Mouse (Mus musculus) CH12.LX (cell line): ENCODE results near the gene Prkg1. TPM values are rescaled to one million over a fixed set of nuclear protein-coding genes. Genes with fewer than 3 reads are reported as not detected.
A peak's percentile ranks its signal among the peaks of the same experiment; 100 is the strongest.

Source experiments
- DNase-seq: peaks from one replicate; pipeline ENCODE4 v3.0.0-alpha.2; 2013; ENCODE audit errors: extremely low read depth
- H3K27ac ChIP-seq: 2 replicates; pipeline ENCODE4 v1.5.1; 2012; ENCODE audit warnings: low read depth, mild to moderate bottlenecking, control low read depth, moderate library complexity; ENCODE audit not compliant: insufficient read depth
- H3K27me3 ChIP-seq: replicated peaks from 2 replicates; pipeline ENCODE3; 2012; ENCODE audit warnings: inconsistent platforms
- H3K36me3 ChIP-seq, 2 experiments: replicated peaks in 1 of 2; 2 replicates each; pipeline versions ENCODE3 to v1.6.1; 2012; ENCODE audit warnings: inconsistent platforms in 1 of 2, low read length in 1 of 2, mild to moderate bottlenecking in 1 of 2, mixed read lengths in 1 of 2, moderate library complexity in 1 of 2; ENCODE audit not compliant: control insufficient read depth in 1 of 2, insufficient read depth in 1 of 2
- H3K4me1 ChIP-seq, 2 experiments: 2 replicates each; pipeline ENCODE4 v1.6.1; 2012; ENCODE audit warnings: inconsistent platforms in 1 of 2, moderate library complexity in 1 of 2; ENCODE audit not compliant: insufficient read depth in 2 of 2, control insufficient read depth in 1 of 2
- H3K4me2 ChIP-seq: 2 replicates; pipeline ENCODE4 v1.6.1; 2012; ENCODE audit warnings: low read depth, mild to moderate bottlenecking, control low read depth; ENCODE audit not compliant: poor library complexity, insufficient read depth, severe bottlenecking
- H3K4me3 ChIP-seq, 3 experiments: fragments of 150-350 bp in 1 of 3; sonication (generic) in 1 of 3; replicated peaks in 1 of 3; 2 replicates each; pipeline versions ENCODE3 to v1.5.1; 2011 to 2012; ENCODE audit warnings: low read depth in 2 of 3, low read length in 2 of 3, mild to moderate bottlenecking in 2 of 3, moderate library complexity in 2 of 3, control low read depth in 1 of 3, improper control_type of control experiment in 1 of 3, inconsistent platforms in 1 of 3, mixed read lengths in 1 of 3; ENCODE audit not compliant: poor library complexity in 1 of 3
- H3K79me2 ChIP-seq: replicated peaks from 2 replicates; pipeline ENCODE4 v1.6.1; 2012; ENCODE audit warnings: mild to moderate bottlenecking, moderate library complexity; ENCODE audit not compliant: control insufficient read depth, poor library complexity, insufficient read depth, severe bottlenecking; ENCODE audit errors: extremely low read depth
- H3K9ac ChIP-seq: 2 replicates; pipeline ENCODE4 v1.6.1; 2012; ENCODE audit warnings: low read depth, mild to moderate bottlenecking, control low read depth, moderate library complexity; ENCODE audit not compliant: insufficient read depth
- H3K9me3 ChIP-seq: replicated peaks from 2 replicates; pipeline ENCODE3; 2012; ENCODE audit warnings: low read length, inconsistent platforms, mixed read lengths
- BHLHE40 ChIP-seq: IDR thresholded peaks from 2 replicates; pipeline ENCODE4 v1.6.1; 2011; ENCODE audit warnings: mild to moderate bottlenecking, low read depth, low read length, improper control_type of control experiment
- CHD2 ChIP-seq: IDR thresholded peaks from 2 replicates; pipeline ENCODE4 v1.6.1; 2011; ENCODE audit warnings: low read length, improper control_type of control experiment
- E2F4 ChIP-seq: IDR thresholded peaks from 2 replicates; pipeline ENCODE4 v1.6.1; 2011; ENCODE audit warnings: low read depth, low read length, improper control_type of control experiment; ENCODE audit not compliant: insufficient replicate concordance
- GABPA ChIP-seq: IDR thresholded peaks from 2 replicates; pipeline ENCODE4 v1.6.1; 2012; ENCODE audit warnings: low read depth, low read length, improper control_type of control experiment, inconsistent platforms; ENCODE audit not compliant: insufficient replicate concordance
- JUN ChIP-seq: IDR thresholded peaks from 2 replicates; pipeline ENCODE4 v1.6.1; 2011; ENCODE audit warnings: low read depth, mild to moderate bottlenecking, low read length, improper control_type of control experiment, moderate library complexity; ENCODE audit not compliant: insufficient read depth
- JUND ChIP-seq: conservative IDR thresholded peaks from 2 replicates; pipeline ENCODE4 v1.6.1; 2011; ENCODE audit warnings: low read depth, low read length, improper control_type of control experiment
- KAT2A ChIP-seq: IDR thresholded peaks from 2 replicates; pipeline ENCODE4 v1.6.1; 2012; ENCODE audit warnings: low read length, improper control_type of control experiment, inconsistent platforms; ENCODE audit not compliant: insufficient replicate concordance
- MEF2A ChIP-seq: IDR thresholded peaks from 2 replicates; pipeline ENCODE4 v1.6.1; 2014; ENCODE audit warnings: low read depth, mild to moderate bottlenecking, inconsistent platforms, low read length, improper control_type of control experiment, borderline replicate concordance
- MXI1 ChIP-seq: IDR thresholded peaks from 2 replicates; pipeline ENCODE4 v1.6.1; 2011; ENCODE audit warnings: mild to moderate bottlenecking, low read depth, low read length, improper control_type of control experiment
- NRF1 ChIP-seq: IDR thresholded peaks from 2 replicates; pipeline ENCODE4 v1.6.1; 2014; ENCODE audit warnings: low read depth, mild to moderate bottlenecking, inconsistent platforms, low read length, improper control_type of control experiment, moderate library complexity
- POLR2A ChIP-seq: IDR thresholded peaks from 2 replicates; pipeline ENCODE4 v1.6.1; 2011; ENCODE audit warnings: low read depth, mild to moderate bottlenecking, improper control_type of control experiment, low read length
- RAD21 ChIP-seq: IDR thresholded peaks from 2 replicates; pipeline ENCODE4 v1.6.1; 2011; ENCODE audit warnings: low read depth, mild to moderate bottlenecking, low read length, improper control_type of control experiment, moderate library complexity
- RCOR1 ChIP-seq: conservative IDR thresholded peaks from 2 replicates; pipeline ENCODE4 v1.6.1; 2012; ENCODE audit warnings: low read depth, mild to moderate bottlenecking, inconsistent platforms, low read length, improper control_type of control experiment
- TCF12 ChIP-seq: IDR thresholded peaks from 2 replicates; pipeline ENCODE4 v1.6.1; 2014; ENCODE audit warnings: low read depth, mild to moderate bottlenecking, inconsistent platforms, low read length, improper control_type of control experiment
- UBTF ChIP-seq: IDR thresholded peaks from 2 replicates; pipeline ENCODE4 v1.6.1; 2012; ENCODE audit warnings: low read depth, mild to moderate bottlenecking, inconsistent platforms, low read length, improper control_type of control experiment, moderate library complexity
- ZKSCAN1 ChIP-seq: IDR thresholded peaks from 2 replicates; pipeline ENCODE4 v1.6.1; 2012; ENCODE audit warnings: low read depth, inconsistent platforms, low read length, improper control_type of control experiment, borderline replicate concordance
- ZMIZ1 ChIP-seq: IDR thresholded peaks from 2 replicates; pipeline ENCODE4 v1.6.1; 2012; ENCODE audit warnings: low read depth, mild to moderate bottlenecking, inconsistent platforms, low read length, improper control_type of control experiment
- dilution Hi-C: fragments of 300-500 bp; cut with MboI; formaldehyde crosslinking; loops from 2 replicates; pipeline ENCODE4 v1.14.3; 2020; ENCODE audit warnings: low sequenced_read_pairs; ENCODE audit not compliant: extremely low pct_unique_long_range_greater_than_20kb, extremely low pct_ligation_motif_present
- in situ Hi-C: fragments of 300-500 bp; cut with MboI; formaldehyde crosslinking; loops from 3 replicates; pipeline ENCODE4 v1.14.3; 2019; ENCODE audit warnings: low sequenced_read_pairs, low pct_ligation_motif_present, low pct_unique_long_range_greater_than_20kb, mixed read lengths
- polyA plus RNA-seq: library from polyadenylated mRNA; unstranded; fragments of >175 nt; gene quantifications from 2 replicates; pipeline ENCODE4 v1.2.1, GENCODE M21; 2012; ENCODE audit warnings: low read depth; ENCODE audit not compliant: insufficient read length
- total RNA-seq, 2 experiments: library from RNA; depleted of rRNA; stranded (reverse); fragments of 300-350 nt in 1 of 2; fragments of >200 nt in 1 of 2; gene quantifications; 2 replicates each; pipeline ENCODE4 v1.2.3; 2012 to 2014

Prkg1 gene
- total and polyA plus RNA-seq, 3 experiments = not detected

GRCm38 (mm10) chr19:31099369-31099768 is 665.5 kb downstream of the Prkg1 start:
- in situ Hi-C loops = no loop called here
- no peak for DNase-seq
- no peak overlapping the region for H3K27ac ChIP-seq
- no peak overlapping the region for H3K4me3 ChIP-seq
- no peaks in the 10 kb centered on the region for H3K36me3 ChIP-seq
- H3K27me3 ChIP-seq = no peaks in the 10 kb centered on the region
- H3K4me2 ChIP-seq = no peak overlapping the region
- no peak for TF ChIP-seq KAT2A
- no peak for TF ChIP-seq MEF2A
- TF ChIP-seq POLR2A = no peak
- TF ChIP-seq CHD2 = no peak
- dilution Hi-C loops = no loop called here
- H3K9ac ChIP-seq = no peak overlapping the region
- no peaks in the 10 kb centered on the region for H3K79me2 ChIP-seq
- no peaks in the 10 kb centered on the region for H3K9me3 ChIP-seq
- no peaks in the 10 kb centered on the region for H3K4me1 ChIP-seq

- Histone ChIP-seq H3K36me3 (no peaks in the 10 kb centered on the region), H3K27ac (no peak overlapping the region), H3K4me3 (no peak overlapping the region), H3K9ac (no peak overlapping the region), H3K27me3 (no peaks in the 10 kb centered on the region), H3K79me2 (no peaks in the 10 kb centered on the region), H3K9me3 (no peaks in the 10 kb centered on the region), H3K4me2 (no peak overlapping the region), H3K4me1 (no peaks in the 10 kb centered on the region)
- dilution Hi-C loops (no loop called here), in situ Hi-C loops (no loop called here)
- DNase-seq = no peak
- TF ChIP-seq JUN = no peak
- no peak for TF ChIP-seq POLR2A
- no peak for TF ChIP-seq RAD21
- TF ChIP-seq UBTF = no peak
- TF ChIP-seq ZKSCAN1 = no peak
- TF ChIP-seq GABPA = no peak
- no peak for TF ChIP-seq RCOR1
- no peak for TF ChIP-seq ZMIZ1
- no peak for TF ChIP-seq CHD2
- no peak for TF ChIP-seq JUND
- TF ChIP-seq MXI1 = no peak
Measured at GRCm38 (mm10) chr19:31097857-31098256, 667.0 kb downstream of the Prkg1 start.

- Histone ChIP-seq H3K36me3 (peaks cover 13 to 29% of the 10 kb centered on the region in 2 experiments), H3K27me3 (no peaks in the 10 kb centered on the region), H3K9me3 (no peaks in the 10 kb centered on the region), H3K4me1 (peaks cover 10 to 23% of the 10 kb centered on the region in 2 experiments), H3K9ac (peak overlapping the region; percentile 82), H3K4me3 (peak overlapping the region; percentile 79 to 90 (median 87)), H3K27ac (no peak overlapping the region), H3K79me2 (peaks cover 19% of the 10 kb centered on the region), H3K4me2 (peak overlapping the region; percentile 84)
- no peak for DNase-seq
- in situ Hi-C loops (no loop called here), dilution Hi-C loops (no loop called here)
- TF ChIP-seq UBTF = no peak
- no peak for TF ChIP-seq RAD21
- TF ChIP-seq RCOR1 = no peak
- TF ChIP-seq BHLHE40 = no peak
- no peak for TF ChIP-seq E2F4
- no peak for TF ChIP-seq NRF1
- no peak for TF ChIP-seq TCF12
Measured at GRCm38 (mm10) chr19:31083761-31084160, 681.1 kb downstream of the Prkg1 start.
